Mouse (Mus musculus) kidney, adult 8-10 months (tissue): ENCODE data around the gene Daam1.
A peak's percentile ranks its signal among the peaks of the same experiment; 100 is the strongest.

ENCODE experiments used
- DNase-seq, 2 experiments: peaks; one replicate each; pipeline ENCODE4 v3.0.0; 2022

Gene Daam1

GRCm38 (mm10) chr12:71830607-71831257 lies at the start of gene Daam1:
TSS of gene Daam1 (plus strand) at chr12:71831078.
- peak; percentile 96 to 98 for DNase-seq

GRCm38 (mm10) chr12:71781220-71781619 lies 49.7 kb upstream of the Daam1 start:
- DNase-seq = no peak

DNA sequence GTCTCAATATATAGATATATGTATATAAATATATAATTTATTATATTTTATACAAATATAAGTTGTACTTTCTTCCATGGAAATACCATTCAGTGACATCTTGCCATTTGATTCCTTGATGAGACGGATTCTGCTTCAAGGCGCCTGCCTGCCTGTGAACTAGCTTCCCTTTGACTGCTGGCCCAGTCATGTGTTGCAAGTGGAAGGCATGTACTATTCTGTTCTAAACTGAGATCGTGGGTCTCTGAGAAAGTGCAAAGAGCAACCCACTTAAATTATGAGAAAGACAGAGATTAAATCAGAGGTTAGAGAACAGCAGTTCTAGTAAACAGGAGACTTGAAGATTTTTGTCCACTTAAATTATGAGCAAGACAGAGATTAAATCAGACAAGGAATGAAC lies 46.9 kb upstream of the Daam1 start:
- no peak for DNase-seq

GRCm38 (mm10) chr12:71784666-71785255 lies 46.1 kb upstream of the Daam1 start:
- DNase-seq = no peak

DNA sequence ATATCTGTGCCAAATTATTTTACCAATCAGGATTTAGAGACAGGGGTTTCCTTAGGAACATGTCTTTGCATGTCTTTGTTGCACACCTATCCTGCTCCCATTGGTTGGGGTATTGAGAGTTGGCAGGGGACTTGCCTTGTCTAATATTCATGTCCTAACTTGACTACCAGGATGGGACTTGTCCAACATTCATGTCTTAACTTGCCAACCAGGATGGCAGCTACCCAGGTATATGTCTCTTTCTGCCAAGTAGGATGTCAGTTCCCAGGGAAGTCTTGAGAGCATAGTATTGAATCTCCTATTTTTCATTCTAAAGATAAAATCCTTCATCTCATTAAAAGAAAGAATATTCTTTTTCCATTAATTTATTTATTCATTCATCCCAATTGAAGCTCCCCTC lies 44.4 kb upstream of the Daam1 start:
- DNase-seq = no peak

DNA sequence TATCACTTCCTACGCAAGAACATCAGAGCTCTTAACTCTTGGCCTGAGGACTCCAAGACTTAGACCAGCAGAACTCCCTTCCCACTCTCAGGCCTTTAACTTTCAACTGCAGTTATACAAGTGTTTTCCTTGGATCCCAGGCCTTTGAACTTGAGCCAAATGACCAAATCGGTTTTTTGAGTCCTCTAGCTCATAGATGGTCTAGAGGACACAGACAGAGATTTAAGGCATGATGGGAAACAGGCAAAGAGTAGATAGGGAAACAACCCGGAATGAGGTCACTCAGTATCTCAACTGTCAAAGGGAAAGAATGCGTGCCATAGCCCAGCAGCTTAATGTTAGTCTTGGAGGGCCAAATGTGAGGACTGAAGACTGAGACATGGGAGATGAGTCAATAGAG lies 42.1 kb upstream of the Daam1 start:
- DNase-seq = no peak

- no peak for DNase-seq
These were observed 40.3 kb upstream of the Daam1 start for GRCm38 (mm10) chr12:71790581-71790980.

DNA sequence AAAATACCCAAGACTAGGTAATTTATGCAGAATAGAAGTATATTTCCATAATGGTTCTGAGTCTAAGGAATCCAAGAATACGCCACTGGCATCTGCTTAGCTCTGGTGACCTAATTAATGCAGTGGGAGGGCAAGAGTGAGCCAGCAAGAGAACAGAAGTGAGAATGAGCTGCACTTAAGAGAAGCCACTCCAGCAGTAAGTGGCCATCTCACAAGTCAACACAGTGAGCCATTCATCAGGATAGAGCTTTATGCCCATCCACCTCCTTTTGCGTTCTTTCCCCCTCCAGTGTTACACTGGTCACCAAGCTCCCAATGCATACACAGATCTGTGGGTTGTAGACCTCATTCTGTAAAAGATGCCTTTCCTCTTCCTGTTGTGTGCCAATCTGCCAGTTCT lies 37.8 kb upstream of the Daam1 start:
- no peak for DNase-seq

DNA sequence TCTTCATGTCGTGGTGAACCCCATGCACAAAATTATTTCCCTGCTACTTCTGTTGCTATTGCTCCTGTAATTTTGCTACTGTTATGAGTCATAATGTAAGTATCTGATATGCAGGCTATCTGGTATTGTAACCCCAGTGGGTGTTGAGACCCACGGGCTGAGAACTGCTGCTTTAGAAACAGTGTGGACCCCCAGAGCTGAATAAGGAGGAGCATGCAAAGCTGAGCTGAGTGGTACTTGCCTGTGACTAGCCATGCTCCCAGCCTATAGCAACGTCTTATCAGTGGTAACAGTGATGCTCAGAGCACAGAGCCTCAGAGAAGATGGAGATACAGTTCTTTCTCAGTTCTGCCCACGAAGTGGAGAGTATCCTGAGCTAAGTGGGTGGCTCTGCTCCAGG lies 35.3 kb upstream of the Daam1 start:
- no peak for DNase-seq

DNA sequence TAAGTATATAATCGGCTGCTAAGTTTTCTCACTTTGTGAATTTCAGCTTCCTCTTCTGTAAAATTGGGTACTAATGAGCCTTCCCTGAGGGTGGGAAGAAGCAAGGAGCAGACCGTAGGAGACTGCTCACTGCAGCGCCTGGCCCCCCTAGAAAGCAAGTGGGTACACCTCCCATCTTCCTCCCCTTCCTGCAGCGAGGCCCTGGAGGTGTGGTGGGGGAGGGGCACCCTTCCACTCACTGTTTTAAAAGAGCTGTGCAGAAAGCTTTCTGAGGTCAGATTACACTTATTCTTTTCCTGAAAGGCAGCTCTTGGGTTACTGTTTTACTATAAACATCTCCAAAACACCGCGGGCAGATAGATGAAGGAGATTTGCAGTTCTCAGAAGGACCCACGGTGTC lies 34.4 kb upstream of the Daam1 start:
- DNase-seq = peak in 1 of 2 experiments; percentile 15

DNA sequence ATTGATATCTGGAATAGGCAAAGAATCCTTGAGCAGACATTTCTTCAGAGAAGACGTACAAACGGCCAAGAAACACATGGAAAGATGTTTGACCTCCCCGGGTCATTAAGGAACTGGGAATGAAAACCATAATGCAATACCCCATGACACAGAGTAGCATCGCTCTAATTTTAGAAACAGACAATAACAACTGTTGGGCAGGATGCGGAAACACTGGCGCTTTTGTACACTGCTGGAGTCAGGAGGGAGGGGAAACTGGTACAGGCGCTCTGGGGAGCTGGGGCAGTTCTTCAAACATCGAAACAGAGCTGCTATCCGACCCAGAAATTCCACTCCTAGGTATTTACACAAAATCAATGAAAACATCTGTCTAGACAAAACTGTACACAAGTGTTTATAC lies 23.6 kb upstream of the Daam1 start:
- DNase-seq = no peak

DNA sequence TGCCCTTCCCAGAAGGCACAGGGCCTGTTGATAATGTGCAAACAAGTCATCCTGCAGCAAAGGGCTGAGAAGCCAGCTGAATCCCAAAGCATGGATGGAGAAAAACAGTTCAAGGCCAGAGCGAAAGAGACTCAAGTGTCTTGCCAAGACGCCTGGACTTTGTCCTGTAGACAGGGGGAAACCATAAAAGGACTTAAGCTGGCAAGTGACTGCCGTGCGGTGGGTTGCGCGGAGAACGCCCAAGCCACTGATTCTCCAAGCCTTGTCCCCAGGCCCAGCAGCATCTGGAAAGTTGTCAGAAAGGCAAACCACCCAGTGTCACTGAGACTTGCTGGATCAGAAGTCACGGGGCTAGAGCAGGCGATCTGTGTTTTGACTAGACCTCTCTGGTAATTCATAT lies 22.2 kb upstream of the Daam1 start:
- peak; percentile 40 to 64 for DNase-seq

DNA sequence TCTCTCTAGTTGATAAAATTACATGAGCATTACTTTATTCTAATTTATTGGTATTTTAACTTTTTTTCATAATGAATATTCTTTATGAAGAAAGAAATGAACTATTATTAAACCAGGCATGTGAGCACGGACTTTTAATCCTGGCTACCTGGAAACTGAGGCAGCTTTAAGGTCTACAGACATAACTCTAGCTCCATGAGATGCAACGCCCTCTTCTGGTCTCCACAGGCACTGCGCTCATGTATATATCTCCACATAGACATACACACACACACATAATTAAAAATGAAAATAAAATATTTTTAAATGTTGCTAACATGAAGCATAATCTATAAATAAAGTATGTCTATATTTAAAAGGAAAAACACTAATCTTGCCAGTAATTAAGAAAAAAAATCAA lies 21.3 kb upstream of the Daam1 start:
- no peak for DNase-seq

- no peak for DNase-seq
These were observed 18.3 kb upstream of the Daam1 start for GRCm38 (mm10) chr12:71812567-71812966.

DNA sequence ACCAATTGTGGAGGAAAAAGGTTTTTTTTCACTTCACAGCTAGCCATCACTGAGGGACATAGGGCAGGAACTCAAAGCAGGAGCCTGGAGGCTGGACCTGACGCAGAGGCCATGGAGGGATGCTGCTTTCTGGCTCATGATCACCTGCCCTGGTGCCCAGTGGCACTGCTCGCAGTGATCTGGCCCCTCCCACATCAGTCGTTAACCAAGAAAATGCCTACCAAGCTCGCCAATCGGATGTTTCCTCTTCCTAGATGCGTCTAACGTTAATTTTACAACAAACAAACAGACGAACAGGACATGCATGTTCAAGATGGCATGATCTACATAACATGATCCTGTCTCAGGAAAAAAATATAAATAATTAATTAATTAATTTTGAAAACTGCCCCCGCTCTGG lies 17.6 kb upstream of the Daam1 start:
- DNase-seq = no peak

DNA sequence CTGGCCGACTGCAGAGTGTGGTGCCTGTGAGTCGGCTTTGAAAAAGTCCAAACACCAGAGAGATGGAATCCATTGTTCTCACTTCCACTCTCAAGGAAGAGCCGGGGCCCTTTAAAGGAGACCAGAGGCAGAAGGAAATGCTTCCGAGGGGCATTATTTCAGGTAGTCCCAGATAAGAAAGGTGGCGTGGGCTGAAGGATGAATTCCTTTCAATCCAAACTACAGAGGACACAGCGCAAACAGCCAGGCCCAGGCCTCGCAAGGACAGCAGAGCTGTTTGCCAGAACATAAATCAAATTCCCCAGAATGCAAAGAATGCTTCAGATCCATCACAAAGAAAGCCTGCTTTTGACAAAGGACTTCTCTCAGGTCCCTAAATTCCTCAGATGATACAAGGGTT lies 17.1 kb upstream of the Daam1 start:
- no peak for DNase-seq

DNA sequence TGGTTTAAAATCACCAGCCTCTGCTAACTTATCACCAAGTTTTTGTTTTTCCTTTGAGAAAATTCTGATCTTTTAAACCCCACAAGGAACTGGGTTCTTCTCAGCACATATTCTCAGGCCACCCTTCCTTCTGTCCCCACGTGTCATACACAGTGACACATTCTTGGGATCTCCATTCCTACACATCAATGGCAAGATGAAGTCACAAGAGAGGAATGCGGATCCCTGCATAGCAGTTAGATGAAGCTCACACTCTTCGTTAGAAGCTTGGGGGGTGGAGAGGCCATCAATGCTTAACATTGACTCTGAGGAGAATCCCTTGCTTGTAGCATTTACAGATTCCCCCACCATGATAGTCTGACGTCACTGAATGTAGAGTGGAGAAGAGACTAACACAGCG lies 10.8 kb upstream of the Daam1 start:
- DNase-seq = no peak

GRCm38 (mm10) chr12:71821272-71821671 lies 9.6 kb upstream of the Daam1 start:
- DNase-seq = no peak

GRCm38 (mm10) chr12:71821743-71822142 lies 9.1 kb upstream of the Daam1 start:
- no peak for DNase-seq

- no peak for DNase-seq
These were observed 6.0 kb upstream of the Daam1 start for GRCm38 (mm10) chr12:71824927-71825326.

- no peak for DNase-seq
These were observed 739 bp upstream of the Daam1 start for GRCm38 (mm10) chr12:71830139-71830538.

GRCm38 (mm10) chr12:71831258-71832087 lies 595 bp downstream of the Daam1 start:
- no peak for DNase-seq

DNA sequence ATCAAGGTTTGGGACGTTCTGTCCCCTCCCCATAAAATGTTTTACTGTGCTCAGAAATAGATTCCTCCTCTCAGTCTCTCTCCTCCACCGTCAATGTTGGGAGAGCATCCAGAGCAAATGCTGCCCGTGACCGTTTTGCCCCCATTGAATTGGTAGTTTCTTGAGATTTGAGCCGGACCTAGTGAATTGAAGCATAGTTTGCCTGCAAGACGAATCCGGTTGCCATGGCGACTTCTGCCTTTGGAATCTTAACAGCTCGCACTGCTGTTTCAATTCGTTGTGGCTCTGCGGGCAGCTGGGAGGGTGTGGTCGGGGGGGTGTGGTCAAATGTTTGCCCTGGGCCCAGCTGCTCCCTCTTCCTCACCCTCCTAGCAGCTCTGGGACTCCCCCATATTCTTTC lies 1.3 kb downstream of the Daam1 start:
- DNase-seq = peak; percentile 53 to 67

GRCm38 (mm10) chr12:71834041-71834440 lies 3.2 kb downstream of the Daam1 start:
- no peak for DNase-seq
